Mouse (Mus musculus) left cerebral cortex, adult 2 months (tissue): ENCODE results near the gene H2-M11. TPM values are rescaled to one million over a fixed set of nuclear protein-coding genes. Genes with fewer than 3 reads are reported as not detected.

Experiments
- DNase-seq, 2 experiments: peaks; one replicate each; pipeline ENCODE4 v3.0.0; 2021 to 2022; ENCODE audit warnings: low spot score in 2 of 2, mixed read lengths in 1 of 2; ENCODE audit errors: extremely low spot score in 1 of 2
- H3K27ac ChIP-seq: fragments of 200-600 bp; 2 replicates; pipeline ENCODE4 v1.8.1; 2022
- H3K4me3 ChIP-seq: fragments of 200-600 bp; 2 replicates; pipeline ENCODE4 v1.8.1; 2022
- CTCF ChIP-seq: fragments of 200-600 bp; IDR thresholded peaks from 2 replicates; pipeline ENCODE4 v1.8.1; 2022; ENCODE audit warnings: antibody characterized with exemption, mild to moderate bottlenecking, moderate library complexity
- intact Hi-C: fragments of 180-260 bp; cut with DNase I; formaldehyde crosslinking; loops from one replicate; pipeline ENCODE4 v1.15.1; 2025
- long read RNA-seq, 2 experiments: library from polyadenylated mRNA; stranded (forward); transcript quantifications; one replicate each; pipeline ENCODE4 v2.0.0; 2021; ENCODE audit warnings: borderline mapping rate in 2 of 2
- total RNA-seq, 2 experiments: library from RNA; stranded (reverse); gene quantifications; 2 replicates each; pipeline ENCODE4 v1.2.3; 2021

The H2-M11 gene
- not detected for total RNA-seq
- long read RNA-seq, experiment 1 = 0 reads
- long read RNA-seq, experiment 2 = 0 reads

DNA sequence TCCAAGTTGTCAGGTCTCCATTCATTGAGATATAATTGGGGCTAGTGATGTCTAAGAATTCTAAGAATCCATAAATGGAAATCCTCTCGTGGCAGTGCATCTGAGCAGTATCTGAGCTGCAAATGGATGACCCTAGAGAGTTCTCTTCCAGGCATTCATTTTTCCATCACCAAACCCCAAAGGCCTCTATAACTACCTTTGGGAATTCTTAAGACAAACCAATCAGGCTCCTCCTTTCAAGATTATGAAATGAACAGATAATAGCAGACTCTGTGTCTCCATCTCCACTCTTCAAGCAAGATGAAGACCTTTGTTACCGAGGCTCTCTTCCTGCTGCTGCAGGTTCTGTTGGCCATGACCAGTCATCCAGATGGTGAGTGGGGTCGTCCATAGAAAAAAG is at the start of gene H2-M11:
H2-M11 (plus strand) TSS at position 301 of the 400 bp plus-strand sequence.
- no peak for DNase-seq
- H3K27ac ChIP-seq = no peak within 1 kb of the TSS
- no peak within 1 kb of the TSS for H3K4me3 ChIP-seq
- intact Hi-C loops = no loop called here
- TF ChIP-seq CTCF = no peak

DNA sequence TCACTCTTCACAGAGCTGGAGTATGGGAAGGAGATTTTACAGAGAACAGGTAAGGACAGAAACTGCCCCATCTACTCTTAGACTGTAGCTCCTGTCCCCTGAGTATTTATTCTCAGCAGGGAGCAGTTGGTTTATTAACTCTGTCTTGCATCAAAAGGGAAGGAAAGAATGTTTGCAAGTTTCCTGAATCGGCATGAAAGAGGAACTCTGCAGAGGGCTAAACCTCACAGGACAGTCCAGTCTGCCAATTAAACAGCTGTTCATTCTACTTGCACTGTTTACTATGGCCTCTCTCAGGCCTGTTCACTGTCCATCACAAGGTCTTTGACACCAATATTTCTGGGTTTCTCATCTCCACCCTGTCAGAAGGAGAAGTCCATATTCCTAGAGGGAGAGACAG is 46.4 kb upstream of the H2-M11 start:
- TF ChIP-seq CTCF = no peak
- intact Hi-C loops = no loop called here
- DNase-seq = no peak

DNA sequence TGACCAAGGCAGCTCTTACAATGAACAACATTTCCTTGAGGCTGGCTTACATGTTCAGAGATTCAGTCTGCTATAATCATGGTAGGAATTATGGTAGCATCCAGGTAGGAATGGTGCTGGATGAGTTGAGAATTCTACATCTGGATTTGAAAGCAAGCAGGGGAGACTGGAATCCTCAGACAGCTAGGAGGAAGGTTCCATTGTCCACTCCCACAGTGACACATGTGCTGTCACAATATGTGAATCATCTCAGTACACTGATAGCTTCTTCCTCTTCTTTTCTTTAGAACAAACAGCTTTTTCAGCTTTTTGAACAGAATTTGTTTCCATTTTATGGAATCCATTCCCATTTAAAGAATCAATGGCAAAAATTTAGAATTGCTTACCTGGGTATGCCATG is 43.0 kb upstream of the H2-M11 start:
- Histone ChIP-seq H3K27ac (no peak overlapping the region), H3K4me3 (no peak overlapping the region)
- intact Hi-C loops = no loop called here
- no peak for TF ChIP-seq CTCF
- DNase-seq = no peak

More for the DNA sequence above, 46.4 kb upstream of the H2-M11 start:
- Histone ChIP-seq H3K4me3 (no peak overlapping the region), H3K27ac (no peak overlapping the region)

Other genes with a start within 250 kb of the H2-M11 start
- gene H2-M10.1, start 220.9 kb upstream of the H2-M11 start, total RNA-seq = not detected
- not detected for gene H2-M10.3, start 178.7 kb upstream of the H2-M11 start, total RNA-seq
- not detected for gene H2-M10.4, start 84.7 kb upstream of the H2-M11 start, total RNA-seq
- not detected for gene H2-M9, start 95.6 kb downstream of the H2-M11 start, total RNA-seq
- gene H2-M1, start 125.1 kb downstream of the H2-M11 start, total RNA-seq = not detected
- gene H2-M10.5, start 225.8 kb downstream of the H2-M11 start, total RNA-seq = not detected